Mouse (Mus musculus): ENCODE data around the gene Ptpa.
"Not testable (repeated sequence)": the region's sequence is repeated elsewhere in the genome, so short reads cannot be mapped to it uniquely, and the experiment has no call there.

Ptpa gene

DNA sequence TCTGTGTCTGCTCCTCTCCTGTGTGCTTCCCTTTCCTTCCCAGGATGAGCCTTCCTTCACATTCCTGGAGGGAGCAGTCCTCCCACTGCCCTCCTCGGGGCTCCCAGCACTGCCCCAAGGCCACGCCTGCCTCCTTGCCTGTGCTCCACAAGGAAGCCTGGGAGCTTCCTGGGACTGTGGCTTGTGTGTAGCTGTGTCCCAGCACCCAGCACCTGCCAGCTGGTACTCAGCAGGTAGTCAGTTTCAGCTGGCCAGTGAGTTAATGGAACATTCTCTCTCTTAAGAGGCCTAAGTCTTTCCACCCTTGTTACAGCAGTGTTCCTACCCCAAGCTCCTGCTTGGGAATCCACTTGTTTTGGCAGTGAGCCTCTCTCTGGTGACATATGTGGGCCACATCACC, 13.0 kb upstream of the Ptpa start:
- DNase-seq = no peak

DNA sequence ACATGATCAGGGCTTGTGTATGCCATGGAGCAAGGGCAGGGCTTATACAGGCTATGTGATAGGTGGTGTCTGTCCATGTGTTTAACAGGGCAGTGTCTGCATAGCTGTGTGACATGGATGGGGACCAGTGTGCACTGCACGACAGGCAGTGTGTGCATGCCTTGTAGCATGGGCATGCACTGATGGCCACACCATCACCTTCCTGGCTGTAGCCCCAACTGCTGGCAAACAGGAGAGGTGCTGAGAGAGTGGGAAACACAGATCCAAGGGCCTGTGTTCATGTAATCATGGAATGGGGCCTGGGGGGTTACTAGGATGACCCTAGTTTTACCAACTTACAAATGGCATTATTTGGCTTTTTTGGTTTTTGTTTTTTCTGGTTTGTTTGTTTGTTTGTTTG, 12.0 kb upstream of the Ptpa start:
- no peak for DNase-seq

DNA sequence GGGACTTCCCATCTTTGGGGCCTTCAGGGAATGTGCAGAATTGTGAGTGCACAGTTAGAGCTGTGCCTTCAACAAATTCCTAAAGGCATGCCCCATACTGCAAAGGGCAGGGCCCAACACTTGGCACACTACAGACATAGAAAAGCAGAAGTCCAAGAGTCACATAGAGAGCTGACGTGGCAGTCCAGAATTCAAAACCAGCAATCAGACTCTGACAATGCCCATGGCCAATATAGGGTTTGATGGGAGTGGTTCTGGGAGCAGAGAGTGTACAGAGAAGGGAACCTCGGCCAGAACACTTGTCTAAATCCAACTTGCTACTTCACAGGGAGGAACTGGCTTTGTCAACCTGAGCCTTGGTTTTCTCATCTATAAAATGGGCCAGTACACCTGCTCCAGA, 8.6 kb upstream of the Ptpa start:
- no peak for DNase-seq

DNA sequence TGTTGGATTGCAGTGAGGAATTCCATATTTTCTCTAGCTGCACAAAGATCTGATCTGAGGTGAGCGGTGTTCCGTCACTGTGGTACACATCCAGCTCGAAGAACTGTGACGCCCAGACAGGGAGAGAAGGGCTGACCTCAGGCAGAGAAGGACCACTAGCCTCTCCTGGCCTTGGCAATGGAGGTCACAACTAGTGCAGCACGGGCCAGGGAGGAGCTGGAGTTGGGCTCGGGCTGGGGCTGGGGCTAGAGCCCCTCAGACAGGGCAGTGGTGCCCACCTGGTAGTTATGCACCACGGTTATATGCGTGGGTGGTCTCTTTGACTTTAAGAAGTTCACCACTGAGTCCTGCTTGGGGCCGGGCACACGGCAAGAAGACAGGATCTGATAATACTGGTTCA, 8.1 kb upstream of the Ptpa start:
- DNase-seq = no peak

DNA sequence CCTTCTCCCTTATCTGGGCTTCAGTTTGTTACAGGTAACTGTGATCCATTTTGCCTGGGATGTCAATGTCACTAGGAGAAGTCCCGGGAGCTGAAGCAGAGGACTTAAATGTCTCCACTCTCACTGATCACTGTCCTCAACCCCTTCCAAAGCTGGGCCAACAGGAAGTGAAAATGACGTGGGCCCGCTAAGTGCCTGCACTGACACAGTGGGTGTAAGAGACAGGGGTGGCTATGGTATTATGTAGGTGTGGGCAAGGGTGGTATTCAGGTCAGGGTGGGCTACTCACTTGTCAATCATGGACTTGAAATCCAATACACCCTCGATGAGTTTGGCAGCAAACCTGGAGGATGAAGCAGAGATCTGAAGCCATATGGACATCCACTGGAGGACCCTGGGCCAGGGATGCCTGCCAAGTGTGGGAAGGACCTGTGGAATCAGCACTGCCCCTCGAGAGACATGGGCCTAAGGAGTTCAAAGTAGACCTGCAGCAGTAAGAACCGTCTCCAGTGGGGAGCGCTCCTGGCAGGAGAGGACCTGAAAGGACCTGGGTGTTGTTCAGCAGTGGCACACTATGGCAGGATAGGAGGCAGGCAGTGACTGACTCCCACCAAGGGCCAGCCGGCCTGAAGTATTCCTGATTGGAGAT, 7.3 kb upstream of the Ptpa start:
- DNase-seq = no peak

DNA sequence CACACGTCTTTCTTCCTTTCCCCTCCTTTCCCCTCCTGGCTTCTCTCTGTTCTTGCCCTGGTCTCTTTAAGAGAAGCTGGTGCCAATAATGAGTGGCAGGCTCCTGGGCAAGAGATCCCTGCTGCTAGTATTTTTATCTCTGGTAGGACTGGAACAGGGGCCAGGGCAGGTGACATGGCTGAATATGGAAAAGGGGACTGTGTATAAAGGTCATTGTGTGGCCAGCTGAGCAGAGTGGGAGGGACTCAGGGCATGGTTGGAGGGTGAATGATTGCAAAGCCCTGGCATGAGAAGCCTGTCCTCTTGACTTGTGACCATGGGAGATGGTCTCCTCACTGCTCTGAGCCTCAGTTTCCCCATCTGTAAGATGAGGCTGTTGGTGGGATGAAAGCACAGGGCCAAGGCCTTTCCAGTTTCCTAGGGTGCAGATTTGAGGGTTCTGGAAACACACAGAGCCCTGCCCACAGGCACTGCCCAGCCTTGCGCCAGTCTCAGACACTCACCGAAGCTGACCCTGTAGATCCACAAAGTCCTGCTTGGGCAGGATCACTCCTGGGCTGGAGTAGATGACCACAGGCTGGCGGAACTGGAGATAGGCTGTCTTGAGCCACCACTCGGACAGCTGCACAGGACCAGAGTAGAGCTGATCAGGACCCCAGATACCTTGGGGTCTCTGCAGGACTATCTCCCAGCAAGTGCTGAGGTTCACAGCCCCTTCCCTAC, 6.2 kb upstream of the Ptpa start:
- peak; percentile 65 for DNase-seq

DNA sequence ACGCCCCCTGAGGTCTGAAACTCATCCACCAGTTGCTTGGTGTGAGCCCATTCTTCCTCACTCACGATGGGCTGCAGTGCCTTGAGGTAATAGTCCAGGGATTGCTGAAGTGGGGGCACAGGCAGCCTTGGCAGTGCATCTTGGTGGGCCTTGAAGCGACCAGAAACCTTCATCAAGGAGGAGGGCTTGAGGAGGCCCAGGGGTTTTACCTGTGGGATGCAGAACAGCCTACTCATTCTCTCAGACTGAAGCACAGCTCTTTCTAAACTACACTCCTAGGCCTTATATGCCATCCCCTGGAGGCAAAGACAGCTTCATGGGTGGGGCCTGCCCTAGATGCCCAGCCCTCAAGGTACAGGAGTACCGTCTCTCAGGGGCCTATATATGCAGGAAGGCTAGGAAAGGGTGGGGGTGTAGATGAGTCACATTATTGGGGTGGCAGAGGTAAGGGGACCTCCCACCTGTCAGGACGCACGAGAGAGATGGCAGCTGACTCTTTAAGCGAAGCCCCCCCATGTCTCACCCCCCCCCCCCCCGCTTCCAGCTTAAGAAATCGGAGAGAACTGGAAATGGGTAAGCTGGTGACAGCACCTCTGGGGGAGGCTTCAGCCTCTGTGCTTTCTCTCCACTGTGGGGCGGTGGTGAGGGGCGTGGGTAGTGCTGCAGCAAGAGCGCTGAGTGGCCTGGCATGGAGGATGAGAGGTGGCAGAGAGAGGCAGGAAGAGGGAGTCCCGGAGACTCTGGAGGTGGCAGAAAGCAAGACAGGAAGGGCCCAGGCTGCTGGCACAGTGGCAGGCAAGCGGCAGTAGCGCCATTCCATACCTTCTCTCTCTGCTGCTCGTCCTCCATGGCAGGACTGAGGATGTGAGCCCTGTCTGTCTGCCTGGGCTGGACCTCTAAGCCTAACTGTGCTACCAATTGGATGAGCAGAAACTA, 2.5 kb upstream of the Ptpa start:
- DNase-seq = no peak

DNA sequence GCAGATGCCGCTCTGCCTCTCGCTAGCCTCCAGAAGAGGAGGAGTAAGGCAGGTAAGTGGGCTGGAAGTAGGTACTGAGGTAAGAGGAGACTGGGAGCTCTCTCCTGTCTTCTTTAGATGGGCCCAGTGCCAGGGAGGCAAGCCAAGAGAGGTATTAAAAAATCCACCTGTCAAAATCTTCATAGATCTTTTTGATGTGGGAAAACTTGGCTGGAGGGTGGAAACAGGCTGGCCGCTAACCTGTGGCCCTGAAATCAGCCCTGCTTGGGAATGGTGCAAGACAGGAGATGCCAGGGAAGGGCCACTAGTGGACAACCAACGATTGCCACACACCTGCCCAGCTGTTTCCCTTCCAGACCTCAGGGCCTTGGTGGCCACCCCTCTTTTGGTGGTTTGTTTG, 1.7 kb upstream of the Ptpa start:
- no peak for DNase-seq

DNA sequence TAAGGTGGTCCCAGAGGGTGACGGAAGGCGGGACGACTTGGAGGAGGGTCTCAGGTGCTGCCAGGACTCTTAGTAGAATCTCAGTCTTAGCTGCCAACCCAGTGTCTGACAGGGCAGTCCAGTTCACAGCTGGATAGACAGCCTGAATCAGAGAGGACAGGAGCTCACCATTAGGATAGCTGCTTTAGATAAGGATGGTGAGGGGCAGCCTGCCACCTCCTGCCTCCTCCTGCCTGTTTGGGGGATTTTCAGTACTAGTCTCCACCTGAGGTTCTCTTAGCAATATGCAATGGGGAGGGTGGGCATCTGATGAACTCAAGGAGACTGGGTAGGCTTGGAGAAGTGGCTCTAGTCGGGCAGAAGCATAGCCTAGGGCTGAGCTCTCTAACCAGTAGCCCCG, 1.2 kb upstream of the Ptpa start:
- no peak for DNase-seq

DNA sequence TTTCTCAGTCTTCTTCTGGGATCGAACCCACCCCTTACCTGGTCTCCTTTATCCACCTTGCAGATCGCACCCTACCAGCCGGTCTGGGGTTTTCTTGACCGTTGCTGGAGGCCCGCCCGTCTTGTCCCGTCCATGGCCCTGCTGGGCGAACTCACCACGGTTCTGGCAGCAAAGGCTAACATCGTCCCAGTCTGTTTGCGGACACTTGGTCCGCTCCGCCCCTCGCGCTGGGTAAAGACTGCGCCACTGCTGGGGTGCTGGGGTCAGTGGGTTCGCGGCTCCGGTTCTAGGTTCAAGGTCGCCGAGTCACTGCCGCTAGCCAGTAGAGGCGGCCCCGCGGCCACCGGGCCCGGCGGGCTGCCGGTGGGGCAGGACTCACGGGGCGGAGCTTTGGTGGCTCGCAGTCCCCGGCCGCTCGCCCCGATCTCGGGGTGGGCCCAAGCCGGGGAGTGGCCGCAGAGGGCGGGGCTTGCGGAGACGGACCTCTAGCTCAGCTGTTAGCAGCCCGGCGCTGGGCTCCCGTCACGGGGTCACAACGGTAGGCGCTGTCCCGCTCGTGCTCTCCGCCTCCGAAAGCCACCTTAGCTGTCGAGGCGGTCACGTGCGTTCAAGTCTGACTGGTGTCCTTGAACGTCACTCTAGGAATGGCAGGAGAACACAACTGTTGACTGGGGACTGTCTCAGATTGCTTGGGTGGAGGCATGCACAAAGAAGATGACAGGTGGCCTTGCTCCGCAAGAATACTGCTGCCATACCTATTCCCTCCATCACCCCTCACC, 493 bp upstream of the Ptpa start, which contains the start of gene Crat:
Crat (minus strand) TSS at position 657 of the 779 bp plus-strand sequence.
- peak; percentile 98 for DNase-seq

DNA sequence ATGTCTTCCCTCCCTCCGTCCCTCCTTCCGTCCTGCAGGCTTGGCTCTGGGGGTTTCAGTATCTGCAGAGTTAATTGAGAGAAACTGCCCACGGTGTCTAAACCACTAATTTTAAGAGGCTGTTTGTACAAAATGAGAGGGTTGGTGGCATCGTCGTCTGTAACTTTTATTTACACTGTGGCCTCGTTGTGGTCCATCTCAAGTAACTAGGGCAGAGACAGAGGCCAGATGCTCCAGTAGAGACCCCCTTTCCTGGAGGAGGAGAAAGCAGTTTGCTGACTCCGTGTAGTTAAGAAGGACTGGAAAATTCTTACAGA, 768 bp downstream of the Ptpa start:
- no peak for DNase-seq

DNA sequence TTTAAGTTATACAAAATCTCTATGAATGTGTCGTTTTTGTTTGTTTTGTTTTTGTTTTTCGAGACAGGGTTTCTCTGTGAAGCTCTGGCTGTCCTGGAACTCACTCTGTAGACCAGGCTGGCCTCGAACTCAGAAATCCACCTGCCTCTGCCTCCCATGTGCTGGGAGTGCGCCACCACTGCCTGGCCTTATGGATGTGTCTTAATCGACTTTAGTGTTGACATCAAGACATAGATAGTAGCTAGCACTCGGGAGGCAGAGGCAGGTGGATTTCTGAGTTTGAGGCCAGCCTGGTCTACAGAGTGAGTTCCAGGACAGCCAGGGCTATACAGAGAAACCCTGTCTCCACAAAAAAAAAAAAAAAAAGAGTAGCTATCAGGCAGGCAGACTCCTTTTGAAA, 1.3 kb downstream of the Ptpa start:
- DNase-seq = not testable (repeated sequence)

DNA sequence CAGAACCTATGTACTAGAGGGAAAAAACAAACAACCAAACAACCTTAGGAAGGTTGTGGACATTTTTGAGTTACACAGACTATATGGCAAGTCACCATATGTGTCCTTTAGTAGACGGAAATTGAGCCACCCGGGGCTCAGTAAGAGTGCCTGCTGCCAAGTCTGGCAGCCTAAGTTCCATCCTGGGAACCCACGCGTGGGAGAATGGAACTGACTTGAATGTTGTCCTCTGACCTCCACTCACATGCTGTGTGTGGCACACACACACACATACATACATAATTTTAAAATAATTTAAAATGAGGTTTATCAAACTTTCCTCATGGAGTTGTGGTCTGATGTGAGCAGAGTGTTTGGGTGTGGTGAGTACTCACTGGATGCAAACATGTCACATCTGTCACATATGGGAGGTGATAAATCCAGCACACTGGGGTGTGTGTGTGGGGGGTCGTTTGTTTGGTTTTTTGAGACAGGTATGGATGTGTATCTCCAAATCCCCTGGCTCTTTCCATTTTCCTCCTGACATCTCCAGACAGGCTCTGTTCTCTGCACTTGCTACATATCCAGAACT, 1.8 kb downstream of the Ptpa start:
- no peak for DNase-seq

DNA sequence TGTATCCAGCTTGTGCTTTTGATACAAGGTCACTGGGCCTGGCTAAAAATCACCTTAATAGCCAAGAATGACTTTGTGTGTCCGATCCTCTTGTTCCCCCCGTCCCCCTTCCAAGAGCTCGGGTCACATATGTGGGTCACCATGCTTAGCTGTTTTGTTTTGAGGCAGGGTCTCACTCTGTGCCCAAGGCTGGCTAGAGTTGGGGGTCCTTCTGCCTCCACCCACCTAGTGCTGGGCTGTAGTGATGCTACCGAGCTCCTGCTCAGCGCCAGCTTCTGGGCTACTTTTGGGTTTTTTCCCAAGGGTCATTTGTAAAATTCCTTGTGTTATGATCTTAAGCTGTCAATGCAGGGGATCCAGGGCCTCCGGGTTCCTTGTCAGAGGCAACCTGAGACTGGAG, 2.4 kb downstream of the Ptpa start:
- DNase-seq = no peak

DNA sequence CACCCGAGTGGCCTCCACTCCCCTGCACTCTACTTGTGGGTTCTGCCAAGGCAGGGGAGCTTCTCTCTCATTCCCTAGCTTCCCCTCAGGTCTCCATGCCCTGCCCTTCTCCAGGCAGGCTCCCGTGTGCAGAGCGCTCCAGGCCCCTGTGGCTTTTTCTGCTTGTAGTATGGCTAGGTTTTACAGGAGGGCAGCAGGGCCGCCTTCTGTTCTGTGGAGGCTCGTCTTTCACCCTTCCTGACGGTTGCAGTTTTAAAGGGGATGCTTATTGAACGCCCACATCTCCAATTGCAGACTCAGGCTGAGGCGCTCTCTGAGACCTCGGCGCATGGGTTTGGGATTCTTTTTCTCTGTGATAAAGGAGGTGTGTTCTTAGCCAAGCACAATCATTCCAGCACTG, 3.3 kb downstream of the Ptpa start:
- no peak for DNase-seq

DNA sequence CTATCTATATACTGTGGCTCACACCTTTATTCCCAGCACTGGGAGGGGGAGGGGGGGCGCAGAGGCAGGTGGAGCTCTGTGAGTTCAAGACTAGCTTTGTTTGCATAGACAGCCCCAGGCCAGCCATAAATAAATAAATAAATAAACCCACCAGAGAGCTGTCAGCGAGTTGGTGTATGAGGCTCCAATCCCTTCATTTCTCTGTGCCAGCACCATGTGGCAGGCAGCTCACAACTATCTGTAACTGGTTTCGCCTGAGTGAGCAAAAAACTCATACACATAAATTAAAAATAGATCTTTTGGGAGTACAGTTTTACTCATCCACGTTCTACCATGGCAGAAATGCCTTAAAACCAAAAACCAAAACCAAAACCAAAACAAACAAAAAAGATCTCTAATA, 5.6 kb downstream of the Ptpa start:
- DNase-seq = no peak

DNA sequence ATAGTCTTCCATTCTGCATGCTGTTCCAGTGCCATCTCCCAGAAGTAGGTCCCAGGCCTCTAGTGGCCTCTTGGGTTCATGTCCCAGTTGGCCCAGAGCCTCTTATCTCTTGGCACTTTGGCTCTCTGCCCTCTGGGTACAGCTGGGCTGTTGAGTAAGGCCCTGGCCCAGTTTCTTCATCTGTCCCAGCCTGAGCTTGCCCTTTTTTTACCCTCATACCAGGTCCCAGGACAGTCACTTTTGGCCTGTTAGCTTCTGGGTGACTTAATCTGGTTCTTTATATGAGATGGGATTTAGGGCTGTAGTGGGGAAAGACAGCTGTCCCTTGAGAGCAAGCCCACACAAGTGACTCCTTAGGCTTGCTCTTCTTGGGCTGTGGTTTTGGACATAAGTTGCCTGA, 13.3 kb downstream of the Ptpa start:
- DNase-seq = no peak

DNA sequence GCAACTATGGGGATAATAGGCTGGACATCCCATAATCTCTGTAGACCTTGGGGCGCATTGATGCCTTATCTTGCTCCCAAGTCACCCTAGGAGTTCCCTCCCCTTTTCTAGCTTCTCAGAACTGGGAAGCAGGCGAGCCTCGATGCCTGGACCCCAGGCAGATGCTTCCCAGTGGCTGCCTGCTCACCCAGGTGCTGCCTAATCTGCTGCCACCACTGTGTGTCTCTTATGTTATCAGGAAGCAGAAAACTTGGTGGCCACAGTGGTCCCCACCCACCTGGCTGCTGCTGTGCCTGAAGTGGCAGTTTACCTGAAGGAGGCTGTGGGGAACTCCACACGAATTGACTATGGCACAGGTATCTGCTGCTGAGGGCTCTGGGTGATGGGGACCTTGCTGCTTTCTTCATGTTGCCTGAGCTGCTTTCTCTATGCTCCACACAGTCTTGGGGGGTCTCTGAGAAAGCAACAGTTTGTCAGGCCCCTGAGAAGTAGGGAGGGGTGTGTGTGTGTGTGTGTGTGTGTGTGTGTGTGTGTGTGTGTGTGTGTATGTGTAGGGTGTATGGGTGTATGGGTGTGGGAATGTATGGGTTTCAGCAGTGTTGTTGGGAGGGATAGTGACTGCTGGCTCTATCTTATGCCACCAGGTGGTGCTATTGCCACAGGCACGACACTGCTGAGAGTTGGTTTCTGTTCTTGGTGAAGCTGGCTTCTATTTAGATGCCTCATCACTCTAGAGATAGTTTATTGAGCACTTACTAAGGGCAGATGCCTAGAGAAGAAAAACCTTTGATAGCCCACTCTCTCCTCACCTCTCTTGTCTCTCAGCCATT, 19.7 kb downstream of the Ptpa start:
- peak; percentile 81 for DNase-seq

DNA sequence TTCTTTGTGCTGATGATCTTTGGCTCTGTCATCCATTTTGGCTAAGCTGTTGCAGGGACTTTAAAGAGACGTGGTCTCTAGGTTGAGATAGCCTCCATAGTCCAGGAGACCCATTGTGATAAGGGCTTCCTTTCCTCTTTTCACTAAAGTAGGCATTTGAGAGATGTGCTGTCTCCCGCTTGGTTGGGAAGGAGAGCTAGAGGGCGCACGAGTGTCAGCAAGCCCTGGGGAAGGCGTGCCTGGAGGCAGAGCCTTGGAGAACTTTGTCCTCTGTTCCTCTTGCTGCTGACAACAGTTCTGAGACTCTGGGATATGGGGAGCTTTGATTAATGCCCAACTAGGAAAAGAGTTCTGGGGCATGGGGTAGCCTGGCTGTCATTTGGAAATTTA, 20.3 kb downstream of the Ptpa start:
- peak; percentile 86 for DNase-seq

DNA sequence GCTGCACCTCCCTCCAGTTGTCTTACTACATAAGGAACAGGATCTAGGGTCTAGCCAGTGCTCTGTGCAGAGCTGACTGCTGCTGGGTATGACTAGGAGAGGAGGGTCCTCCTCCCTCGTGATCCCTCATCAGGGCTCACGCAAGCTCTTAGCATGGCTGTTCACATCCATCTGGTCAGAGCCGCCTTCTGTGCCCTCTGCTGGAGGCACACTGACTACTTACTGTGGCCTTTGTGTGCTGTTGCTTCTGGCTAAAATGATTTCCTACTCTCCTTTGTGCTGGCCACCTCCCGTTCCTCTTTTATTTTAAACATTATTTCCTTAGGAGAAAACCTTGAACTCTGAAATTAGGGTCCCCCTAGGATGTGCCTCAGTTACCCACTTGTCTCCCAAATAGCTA, 21.0 kb downstream of the Ptpa start:
- DNase-seq = no peak

DNA sequence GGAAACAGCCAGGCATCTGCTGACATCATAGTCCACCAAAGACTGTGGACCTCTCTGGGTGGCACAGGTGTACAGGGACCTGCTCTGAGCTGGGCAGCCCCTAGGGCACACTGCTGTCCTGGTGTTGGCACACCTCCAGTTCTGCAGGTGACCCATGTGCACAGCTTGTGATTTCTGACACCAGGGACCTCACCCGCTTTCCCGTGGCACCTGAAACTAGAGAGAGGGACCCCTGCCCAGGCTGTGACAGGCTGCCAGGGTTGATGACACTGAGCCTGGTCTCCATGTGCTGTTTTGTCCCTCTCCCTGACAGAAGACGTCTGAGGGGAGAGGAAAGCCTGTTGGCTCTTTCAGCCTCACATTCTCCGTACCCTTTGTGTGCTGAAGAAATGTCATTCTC, 22.0 kb downstream of the Ptpa start:
- DNase-seq = no peak

DNA sequence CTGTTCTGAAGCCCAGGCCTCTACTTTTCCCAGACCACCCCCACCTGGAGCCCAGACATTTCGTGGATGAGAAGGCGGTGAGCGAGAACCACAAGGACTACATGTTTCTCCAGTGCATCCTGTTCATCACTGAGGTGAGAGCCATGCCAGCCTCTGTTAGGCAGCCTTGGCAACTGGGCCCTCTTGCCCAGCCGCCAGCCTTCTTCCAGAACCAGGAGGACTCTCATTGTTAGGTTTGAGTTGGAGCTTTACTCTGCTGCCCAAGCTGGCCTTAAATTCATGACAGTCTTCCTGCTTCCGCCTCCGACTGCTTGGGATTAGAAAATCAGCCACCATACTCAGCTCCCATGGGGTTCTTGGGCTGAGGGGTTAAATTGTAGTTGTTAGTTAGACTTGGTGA, 23.8 kb downstream of the Ptpa start:
- no peak for DNase-seq

Measured in kidney, postnatal 14 days (tissue).